Mouse (Mus musculus): ENCODE results near the gene Rdh16. TPM values are rescaled to one million over a fixed set of nuclear protein-coding genes. Genes with fewer than 3 reads are reported as not detected.
"Not testable (repeated sequence)": the region's sequence is repeated elsewhere in the genome, so short reads cannot be mapped to it uniquely, and the experiment has no call there.

The Rdh16 gene
- polyA plus RNA-seq, 1 experiment from 2014 or later = not detected

DNA sequence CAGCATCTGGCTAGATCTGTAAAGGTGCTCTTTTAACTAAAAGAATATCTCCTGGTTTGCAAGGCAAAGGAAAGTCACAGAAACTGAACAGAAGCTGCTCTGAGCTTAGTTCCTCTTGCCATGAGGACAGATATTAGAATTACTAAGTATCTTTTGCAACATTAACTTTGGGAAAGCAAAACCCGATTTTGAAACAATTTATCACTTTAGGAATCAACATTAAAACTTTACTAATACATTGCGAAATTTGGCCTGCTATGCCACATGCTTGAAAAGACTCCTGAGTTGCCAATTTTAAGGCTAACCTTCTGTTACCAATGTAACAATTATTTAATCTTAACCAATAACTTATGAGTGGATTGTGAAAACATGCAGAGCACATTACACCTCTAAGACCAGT, 20.9 kb downstream of the Rdh16 start:
- not testable (repeated sequence) for H3K9ac ChIP-seq (ENCODE audit: low read depth, low read length); H3K27ac ChIP-seq (ENCODE audit: low read length); H3K4me3 ChIP-seq (ENCODE audit: low read length); ATAC-seq; H3K4me2 ChIP-seq (ENCODE audit: low read depth, low read length); H3K9me3 ChIP-seq (ENCODE audit: control insufficient read depth, low read length); H3K36me3 ChIP-seq (ENCODE audit: control insufficient read depth, insufficient read depth, low read length); H3K27me3 ChIP-seq (replicated peaks; ENCODE audit: control insufficient read depth, insufficient read depth, low read length); H3K4me1 ChIP-seq (ENCODE audit: control insufficient read depth, insufficient read depth, low read length)
- whole genome bisulfite sequencing = 92% methylated on average over 2 of the region's 2 CpGs

DNA sequence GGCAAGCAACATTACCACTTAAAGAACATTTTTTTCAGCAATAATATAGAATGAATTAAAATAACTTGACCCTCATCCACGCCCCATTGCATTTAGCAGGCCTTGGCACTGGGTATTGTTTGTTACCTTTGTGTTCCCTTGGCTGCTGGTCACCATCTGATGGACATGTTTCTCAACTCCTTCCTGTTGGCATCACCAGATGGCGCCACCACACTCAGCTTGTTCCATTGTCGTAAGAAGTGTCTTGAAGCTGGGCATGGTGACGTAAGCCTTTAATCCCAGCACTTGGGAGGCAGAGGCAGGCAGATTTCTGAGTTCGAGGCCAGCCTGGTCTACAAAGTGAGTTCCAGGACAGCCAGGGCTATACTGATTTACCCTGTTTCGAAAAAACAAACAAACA, 24.4 kb downstream of the Rdh16 start:
- no peaks in the 10 kb centered on the region for H3K27me3 ChIP-seq (replicated peaks; ENCODE audit: control insufficient read depth, insufficient read depth, low read length)
- peaks cover 5% of the 10 kb centered on the region for H3K9me3 ChIP-seq (ENCODE audit: control insufficient read depth, low read length)
- no peaks in the 10 kb centered on the region for H3K36me3 ChIP-seq (ENCODE audit: control insufficient read depth, insufficient read depth, low read length)
- H3K9ac ChIP-seq (ENCODE audit: low read depth, low read length) = no peak overlapping the region
- no peak for ATAC-seq
- H3K4me3 ChIP-seq (ENCODE audit: low read length) = no peak overlapping the region
- H3K4me1 ChIP-seq (ENCODE audit: control insufficient read depth, insufficient read depth, low read length) = no peaks in the 10 kb centered on the region
- H3K4me2 ChIP-seq (ENCODE audit: low read depth, low read length) = no peak overlapping the region
- WGBS = 82% methylated on average over 6 of the region's 6 CpGs
- H3K27ac ChIP-seq (ENCODE audit: low read length) = no peak overlapping the region

DNA sequence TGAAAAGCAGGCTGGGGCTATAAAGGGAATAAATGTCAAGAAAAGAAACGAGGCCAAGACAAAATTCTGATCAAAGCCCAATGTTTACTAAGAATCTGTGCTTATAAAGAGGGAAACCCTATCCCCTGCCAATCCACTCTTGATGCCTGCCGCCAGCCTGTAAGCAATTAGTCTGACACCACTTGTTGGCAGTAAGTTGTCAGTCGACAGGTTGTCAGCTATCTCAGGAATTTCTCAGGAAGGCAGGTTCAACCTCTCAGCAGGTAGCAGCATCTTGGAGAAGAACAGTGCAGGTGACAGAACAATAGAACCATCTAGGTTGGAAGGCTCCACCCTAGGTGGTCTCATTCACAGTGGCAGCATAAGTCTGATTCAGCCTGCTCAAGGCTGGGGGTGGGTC, 28.2 kb downstream of the Rdh16 start:
- H3K9ac ChIP-seq (ENCODE audit: low read depth, low read length) = no peak overlapping the region
- no peaks in the 10 kb centered on the region for H3K27me3 ChIP-seq (replicated peaks; ENCODE audit: control insufficient read depth, insufficient read depth, low read length)
- no peak overlapping the region for H3K27ac ChIP-seq (ENCODE audit: low read length)
- no peak for ATAC-seq
- no peaks in the 10 kb centered on the region for H3K36me3 ChIP-seq (ENCODE audit: control insufficient read depth, insufficient read depth, low read length)
- no peaks in the 10 kb centered on the region for H3K4me1 ChIP-seq (ENCODE audit: control insufficient read depth, insufficient read depth, low read length)
- H3K9me3 ChIP-seq (ENCODE audit: control insufficient read depth, low read length) = peaks cover 3% of the 10 kb centered on the region; the same call in 1 of the 2 replicates
- H3K4me3 ChIP-seq (ENCODE audit: low read length) = no peak overlapping the region
- WGBS = 84% methylated on average over 3 of the region's 3 CpGs
- no peak overlapping the region for H3K4me2 ChIP-seq (ENCODE audit: low read depth, low read length)

DNA sequence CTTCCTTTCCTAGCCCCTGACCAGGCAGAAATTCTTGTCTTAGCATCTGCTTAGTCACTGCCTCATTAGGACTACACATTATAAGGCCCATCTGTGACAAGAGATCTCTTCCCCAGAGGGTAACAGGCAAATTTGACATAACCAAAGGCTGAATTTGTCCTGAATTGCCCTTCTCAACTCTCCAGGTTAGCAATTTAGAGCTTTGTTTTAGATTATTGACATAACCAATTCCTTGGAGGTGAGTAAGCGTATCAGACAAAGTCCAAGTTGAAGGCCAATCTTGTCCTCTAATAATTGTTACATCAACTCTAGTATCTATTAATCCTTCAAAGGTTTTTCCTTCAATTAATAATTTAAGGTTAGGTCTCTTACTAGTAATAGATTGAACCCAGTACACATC, 33.2 kb downstream of the Rdh16 start:
- H3K4me2 ChIP-seq (ENCODE audit: low read depth, low read length); H3K27me3 ChIP-seq (replicated peaks; ENCODE audit: control insufficient read depth, insufficient read depth, low read length); H3K36me3 ChIP-seq (ENCODE audit: control insufficient read depth, insufficient read depth, low read length); H3K27ac ChIP-seq (ENCODE audit: low read length); H3K9me3 ChIP-seq (ENCODE audit: control insufficient read depth, low read length); H3K9ac ChIP-seq (ENCODE audit: low read depth, low read length); H3K4me3 ChIP-seq (ENCODE audit: low read length); ATAC-seq; H3K4me1 ChIP-seq (ENCODE audit: control insufficient read depth, insufficient read depth, low read length): not testable (repeated sequence)
- WGBS = 91% methylated on average over 1 of the region's 1 CpGs

DNA sequence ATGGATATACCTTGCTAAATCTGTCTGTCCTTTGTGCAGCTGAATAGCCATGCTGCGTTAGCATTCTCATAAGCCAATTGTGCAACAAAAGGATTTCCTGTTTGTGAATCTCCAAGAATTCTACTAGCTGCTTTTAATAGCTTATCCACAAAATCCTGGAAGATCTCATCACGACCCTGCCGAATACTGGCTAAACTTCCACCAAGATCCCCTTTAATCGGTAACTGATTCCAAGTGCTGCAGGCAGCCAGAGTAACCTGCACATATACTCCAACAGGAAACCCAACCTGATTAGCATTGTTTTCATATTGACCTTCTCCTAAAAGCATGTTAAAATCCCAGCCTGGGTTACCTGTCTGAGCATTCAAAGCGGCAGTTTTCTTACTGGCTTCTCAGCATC, 34.3 kb downstream of the Rdh16 start:
- no peak for ATAC-seq
- no peaks in the 10 kb centered on the region for H3K9me3 ChIP-seq (ENCODE audit: control insufficient read depth, low read length)
- no peak overlapping the region for H3K9ac ChIP-seq (ENCODE audit: low read depth, low read length)
- H3K36me3 ChIP-seq (ENCODE audit: control insufficient read depth, insufficient read depth, low read length) = no peaks in the 10 kb centered on the region
- no peak overlapping the region for H3K4me3 ChIP-seq (ENCODE audit: low read length)
- no peaks in the 10 kb centered on the region for H3K4me1 ChIP-seq (ENCODE audit: control insufficient read depth, insufficient read depth, low read length)
- no peaks in the 10 kb centered on the region for H3K27me3 ChIP-seq (replicated peaks; ENCODE audit: control insufficient read depth, insufficient read depth, low read length)
- H3K4me2 ChIP-seq (ENCODE audit: low read depth, low read length) = no peak overlapping the region
- WGBS = 64% methylated on average over 5 of the region's 5 CpGs
- no peak overlapping the region for H3K27ac ChIP-seq (ENCODE audit: low read length)

DNA sequence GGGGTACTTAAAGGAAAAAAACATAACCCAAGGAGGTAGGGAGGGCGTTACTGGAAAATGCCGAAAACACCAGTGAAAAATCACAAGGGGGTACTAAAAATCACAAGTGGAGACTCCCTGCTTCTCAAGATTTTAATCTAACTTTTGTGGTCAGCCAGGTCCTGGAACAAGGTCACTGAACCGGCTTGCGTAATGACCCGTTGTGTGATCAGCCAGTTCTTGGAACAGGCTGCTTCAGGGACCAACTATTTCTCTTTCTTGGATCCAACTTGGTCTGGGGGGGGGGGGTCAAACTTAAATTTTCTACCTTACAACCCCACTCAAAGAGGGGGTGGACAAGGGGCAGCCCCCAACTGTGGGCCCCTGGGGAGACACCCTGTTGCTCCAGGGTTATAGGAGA, 36.8 kb downstream of the Rdh16 start:
- not testable (repeated sequence) for H3K36me3 ChIP-seq (ENCODE audit: control insufficient read depth, insufficient read depth, low read length); H3K4me3 ChIP-seq (ENCODE audit: low read length); H3K9me3 ChIP-seq (ENCODE audit: control insufficient read depth, low read length); H3K9ac ChIP-seq (ENCODE audit: low read depth, low read length); H3K4me1 ChIP-seq (ENCODE audit: control insufficient read depth, insufficient read depth, low read length); H3K27me3 ChIP-seq (replicated peaks; ENCODE audit: control insufficient read depth, insufficient read depth, low read length); H3K4me2 ChIP-seq (ENCODE audit: low read depth, low read length); ATAC-seq; H3K27ac ChIP-seq (ENCODE audit: low read length)
- WGBS = 96% methylated on average over 5 of the region's 5 CpGs

DNA sequence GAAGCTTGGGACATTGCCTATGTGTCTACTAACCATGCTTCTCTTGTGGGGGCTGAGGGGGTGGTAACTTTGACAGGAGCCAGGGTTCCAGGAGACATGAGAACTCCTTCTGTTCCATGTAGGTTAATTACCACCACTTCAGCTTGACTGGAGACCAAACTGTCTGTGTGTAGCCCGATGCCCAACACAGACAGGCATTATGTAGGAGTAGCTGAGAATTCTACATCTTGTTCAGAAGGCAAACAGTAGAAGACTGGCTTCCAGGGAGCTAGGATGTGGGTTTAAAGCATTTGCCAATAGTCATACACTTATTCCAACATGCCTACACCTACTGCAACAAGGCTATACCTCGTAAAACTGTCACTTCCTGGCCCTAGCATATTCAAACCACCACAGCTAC, 37.6 kb downstream of the Rdh16 start:
- Histone ChIP-seq H3K4me2 (ENCODE audit: low read depth, low read length) (no peak overlapping the region), H3K36me3 (ENCODE audit: control insufficient read depth, insufficient read depth, low read length) (no peaks in the 10 kb centered on the region), H3K4me1 (ENCODE audit: control insufficient read depth, insufficient read depth, low read length) (no peaks in the 10 kb centered on the region), H3K9me3 (ENCODE audit: control insufficient read depth, low read length) (no peaks in the 10 kb centered on the region), H3K27ac (ENCODE audit: low read length) (no peak overlapping the region), H3K9ac (ENCODE audit: low read depth, low read length) (no peak overlapping the region), H3K4me3 (ENCODE audit: low read length) (no peak overlapping the region), H3K27me3 (replicated peaks; ENCODE audit: control insufficient read depth, insufficient read depth, low read length) (no peaks in the 10 kb centered on the region)
- ATAC-seq = no peak
- WGBS = 88% methylated on average over 2 of the region's 2 CpGs

DNA sequence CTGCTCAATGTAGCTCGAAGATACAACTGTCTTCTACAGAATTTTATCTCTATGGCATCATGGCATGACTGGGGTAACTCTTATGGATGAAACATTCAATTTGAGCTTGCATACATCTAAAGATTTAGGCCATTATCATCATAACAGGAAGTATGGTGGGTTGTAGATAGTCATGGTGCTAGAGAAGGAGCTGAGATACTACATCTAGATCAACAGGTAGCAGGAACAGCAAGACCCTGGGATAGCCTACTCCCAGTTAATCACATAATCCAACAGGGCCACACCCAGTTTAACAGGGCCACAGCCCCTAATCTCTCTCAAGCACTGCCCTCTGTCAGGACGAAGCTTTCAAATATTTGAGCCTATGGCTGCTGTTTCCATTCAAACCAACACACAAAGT, 39.8 kb downstream of the Rdh16 start:
- no peaks in the 10 kb centered on the region for H3K27me3 ChIP-seq (replicated peaks; ENCODE audit: control insufficient read depth, insufficient read depth, low read length)
- no peaks in the 10 kb centered on the region for H3K36me3 ChIP-seq (ENCODE audit: control insufficient read depth, insufficient read depth, low read length)
- 85% methylated on average over 2 of the region's 2 CpGs for WGBS
- ATAC-seq = no peak
- no peak overlapping the region for H3K9ac ChIP-seq (ENCODE audit: low read depth, low read length)
- no peak overlapping the region for H3K27ac ChIP-seq (ENCODE audit: low read length)
- no peak overlapping the region for H3K4me2 ChIP-seq (ENCODE audit: low read depth, low read length)
- no peak overlapping the region for H3K4me3 ChIP-seq (ENCODE audit: low read length)
- no peaks in the 10 kb centered on the region for H3K4me1 ChIP-seq (ENCODE audit: control insufficient read depth, insufficient read depth, low read length)
- no peaks in the 10 kb centered on the region for H3K9me3 ChIP-seq (ENCODE audit: control insufficient read depth, low read length)

DNA sequence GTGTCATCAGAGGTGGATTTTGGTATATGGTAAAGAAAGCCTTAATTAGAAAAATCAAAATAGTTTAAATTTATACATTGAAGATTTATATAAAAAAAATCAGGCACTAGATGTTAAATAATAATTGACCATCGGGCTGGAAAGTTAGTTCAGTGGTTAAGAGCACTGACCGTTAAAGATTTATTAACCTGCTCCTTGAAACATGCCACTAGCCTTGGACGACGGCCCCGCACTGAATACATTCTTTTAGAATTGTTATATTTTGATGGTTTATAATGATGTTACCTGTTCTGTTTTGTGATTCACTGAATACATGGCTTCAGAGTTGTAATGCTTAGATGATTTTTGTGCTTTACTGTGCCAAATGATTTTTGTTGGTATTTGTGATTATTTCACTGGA, 45.0 kb downstream of the Rdh16 start:
- WGBS = 93% methylated on average over 5 of the region's 5 CpGs
- not testable (repeated sequence) for H3K27ac ChIP-seq (ENCODE audit: low read length); H3K9me3 ChIP-seq (ENCODE audit: control insufficient read depth, low read length); H3K4me2 ChIP-seq (ENCODE audit: low read depth, low read length); H3K4me1 ChIP-seq (ENCODE audit: control insufficient read depth, insufficient read depth, low read length); H3K27me3 ChIP-seq (replicated peaks; ENCODE audit: control insufficient read depth, insufficient read depth, low read length); ATAC-seq; H3K9ac ChIP-seq (ENCODE audit: low read depth, low read length); H3K4me3 ChIP-seq (ENCODE audit: low read length); H3K36me3 ChIP-seq (ENCODE audit: control insufficient read depth, insufficient read depth, low read length)

DNA sequence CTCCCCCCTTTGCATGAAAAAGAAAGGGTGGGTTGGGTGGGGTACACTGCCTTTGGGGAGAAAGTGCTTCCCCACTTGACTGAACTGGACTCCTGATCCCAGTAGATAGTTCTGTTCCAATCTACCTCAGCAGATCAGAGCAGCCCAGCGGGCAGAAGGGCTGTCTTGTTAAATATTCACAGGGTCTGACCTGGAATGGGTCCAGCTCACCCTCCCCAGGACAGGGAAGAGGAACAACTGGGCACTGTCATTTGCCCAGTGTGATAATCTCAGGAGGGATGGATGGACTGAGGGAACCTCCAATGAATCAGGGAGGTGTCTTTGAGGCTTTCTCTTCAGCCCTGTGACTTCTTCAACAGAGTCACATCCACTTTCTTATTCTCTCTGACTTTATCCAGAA, 47.1 kb downstream of the Rdh16 start:
- Histone ChIP-seq H3K4me1 (ENCODE audit: control insufficient read depth, insufficient read depth, low read length) (no peaks in the 10 kb centered on the region), H3K27ac (ENCODE audit: low read length) (no peak overlapping the region), H3K9me3 (ENCODE audit: control insufficient read depth, low read length) (no peaks in the 10 kb centered on the region), H3K4me3 (ENCODE audit: low read length) (no peak overlapping the region), H3K9ac (ENCODE audit: low read depth, low read length) (no peak overlapping the region), H3K4me2 (ENCODE audit: low read depth, low read length) (no peak overlapping the region), H3K27me3 (replicated peaks; ENCODE audit: control insufficient read depth, insufficient read depth, low read length) (no peaks in the 10 kb centered on the region), H3K36me3 (ENCODE audit: control insufficient read depth, insufficient read depth, low read length) (no peaks in the 10 kb centered on the region)
- WGBS = 53% methylated on average over 1 of the region's 1 CpGs
- ATAC-seq = no peak

All from intestine, embryonic 16.5 days (tissue).